Mouse (Mus musculus) R1 (cell line): ENCODE measurements around the gene Tle6.
A peak's percentile ranks its signal among the peaks of the same experiment; 100 is the strongest.

Experiments
- DNase-seq: peaks from one replicate; pipeline ENCODE4 v3.0.0-alpha.2; 2018; ENCODE audit warnings: low read depth, low spot score

Gene Tle6

GRCm38 (mm10) chr10:81563481-81563880, 37.4 kb downstream of the Tle6 start:
- DNase-seq, result no peak

GRCm38 (mm10) chr10:81562411-81562810, 38.5 kb downstream of the Tle6 start:
- no peak for DNase-seq

GRCm38 (mm10) chr10:81560719-81561459, 40.0 kb downstream of the Tle6 start:
- peak; percentile 84 for DNase-seq

- DNase-seq, result no peak
These were observed 41.0 kb downstream of the Tle6 start for GRCm38 (mm10) chr10:81559627-81560539.

GRCm38 (mm10) chr10:81559163-81559626, 41.7 kb downstream of the Tle6 start, which contains the start of gene Aes:
Gene Aes, plus strand, starts transcription at chr10:81559488.
- DNase-seq, result peak; percentile 61

GRCm38 (mm10) chr10:81557491-81557890, 43.4 kb downstream of the Tle6 start:
- no peak for DNase-seq

- peak; percentile 78 for DNase-seq
These were observed 44.6 kb downstream of the Tle6 start for GRCm38 (mm10) chr10:81556282-81556681.

GRCm38 (mm10) chr10:81553807-81554755, 46.8 kb downstream of the Tle6 start:
- peak; percentile 51 for DNase-seq

GRCm38 (mm10) chr10:81553232-81553631, 47.6 kb downstream of the Tle6 start:
- peak; percentile 89 for DNase-seq

- peak; percentile 81 for DNase-seq
These were observed 49.2 kb downstream of the Tle6 start for GRCm38 (mm10) chr10:81551597-81552102.

GRCm38 (mm10) chr10:81550257-81550656, 50.6 kb downstream of the Tle6 start:
- peak; percentile 81 for DNase-seq

- no peak for DNase-seq
These were observed 51.9 kb downstream of the Tle6 start for GRCm38 (mm10) chr10:81548944-81549343.

GRCm38 (mm10) chr10:81546788-81547571, 53.9 kb downstream of the Tle6 start:
- DNase-seq, result no peak

GRCm38 (mm10) chr10:81546332-81546731, 54.5 kb downstream of the Tle6 start:
- DNase-seq, result no peak

GRCm38 (mm10) chr10:81545161-81545747, 55.6 kb downstream of the Tle6 start, which contains the start of gene Gna11:
Gene Gna11, minus strand, starts transcription at chr10:81545190.
- DNase-seq, result peak; percentile 93

GRCm38 (mm10) chr10:81544296-81545160, 56.3 kb downstream of the Tle6 start:
- DNase-seq, result peak; percentile 56

GRCm38 (mm10) chr10:81543633-81544032, 57.2 kb downstream of the Tle6 start:
- no peak for DNase-seq

- peak; percentile 44 for DNase-seq
These were observed 58.0 kb downstream of the Tle6 start for GRCm38 (mm10) chr10:81542727-81543460.
